Mouse (Mus musculus) cortical plate, adult 2 months (tissue): ENCODE measurements around the gene Fgfbp3.

ENCODE experiments used
- CTCF ChIP-seq: fragments of 200-500 bp; IDR thresholded peaks from 2 replicates; pipeline ENCODE4 v1.5.1; 2011; ENCODE audit warnings: mild to moderate bottlenecking, control low read depth, low read length; ENCODE audit not compliant: insufficient read depth; ENCODE audit errors: extremely low read depth
- POLR2A ChIP-seq: fragments of 200-500 bp; IDR thresholded peaks from 2 replicates; pipeline ENCODE4 v1.6.1; 2011; ENCODE audit warnings: mild to moderate bottlenecking, low read length, control low read depth; ENCODE audit not compliant: insufficient read depth; ENCODE audit errors: extremely low read depth

GRCm38 (mm10) chr19:36909676-36910292 lies 9.6 kb downstream of the Fgfbp3 start:
- TF ChIP-seq POLR2A (no peak), CTCF (peak; percentile 55)
